Mouse (Mus musculus) forebrain, postnatal 0 days (tissue): ENCODE data around the gene Tnnt3. TPM values are rescaled to one million over a fixed set of nuclear protein-coding genes. Genes with fewer than 3 reads are reported as not detected.

Source experiments
- ATAC-seq: fragments of 200-750 bp; cut with Nextera tagmentation; 2 replicates; pipeline ENCODE4 v1.8.0; 2017; ENCODE audit warnings: mild to moderate bottlenecking, moderate library complexity
- DNase-seq: peaks from one replicate; pipeline ENCODE4 v3.0.0-alpha.2; 2015
- H3K27ac ChIP-seq: fragments of 300-500 bp; sonication (generic); 2 replicates; pipeline ENCODE4 v1.5.1; 2014; ENCODE audit warnings: low read depth, mild to moderate bottlenecking, antibody characterized with exemption, low read length, moderate library complexity, mixed read lengths
- H3K27me3 ChIP-seq: fragments of 300-500 bp; sonication (generic); 2 replicates; pipeline ENCODE4 v1.6.1; 2014; ENCODE audit warnings: mild to moderate bottlenecking, low read length, mixed read lengths; ENCODE audit not compliant: insufficient read depth
- H3K36me3 ChIP-seq: fragments of 300-500 bp; sonication (generic); 2 replicates; pipeline ENCODE4 v1.6.1; 2014; ENCODE audit warnings: mild to moderate bottlenecking, moderate library complexity; ENCODE audit not compliant: insufficient read depth
- H3K4me1 ChIP-seq: fragments of 300-500 bp; sonication (generic); 2 replicates; pipeline ENCODE4 v1.6.1; 2014; ENCODE audit warnings: antibody characterized with exemption; ENCODE audit not compliant: insufficient read depth
- H3K4me2 ChIP-seq: fragments of 300-500 bp; sonication (generic); 2 replicates; pipeline ENCODE4 v1.6.1; 2014; ENCODE audit warnings: low read depth, mild to moderate bottlenecking, moderate library complexity
- H3K4me3 ChIP-seq: fragments of 300-500 bp; sonication (generic); 2 replicates; pipeline ENCODE4 v1.5.1; 2014; ENCODE audit warnings: low read depth, low read length, mixed read lengths
- H3K9ac ChIP-seq: fragments of 300-500 bp; sonication (generic); 2 replicates; pipeline ENCODE4 v1.6.1; 2014; ENCODE audit warnings: mild to moderate bottlenecking
- H3K9me3 ChIP-seq: fragments of 300-500 bp; sonication (generic); 2 replicates; pipeline ENCODE4 v1.6.1; 2016; ENCODE audit warnings: low read length
- CTCF ChIP-seq: sonication (generic); IDR thresholded peaks from 2 replicates; pipeline ENCODE4 v1.5.1; 2016; ENCODE audit warnings: antibody characterized with exemption, control low read depth, low read depth
- WGBS: fragments of 180-500 bp; shearing (Covaris S2); extraction: QIAGEN DNeasy Blood & Tissue Kit; methylation state at CpG from one replicate; pipeline ENCODE4 v1.1.7; 2014; 5-methylcytosine and 5-hydroxymethylcytosine counted together
- polyA plus RNA-seq: library from polyadenylated mRNA; unstranded; fragments of >200 nt; fragmentation: Nextera tagmentation; extraction: Ambion mirVana; gene quantifications from 2 replicates; pipeline ENCODE4 v1.2.1, GENCODE M21; 2015
- total RNA-seq: library from RNA; depleted of rRNA; stranded (reverse); fragments of >200 nt; gene quantifications from 2 replicates; pipeline ENCODE4 v1.2.3, GENCODE M21; 2014

Tnnt3 gene
- total and polyA plus RNA-seq, 2 experiments from 2014 or later, result 1.4 to 1.6 TPM

GRCm38 (mm10) chr7:142503206-142503605, 4.6 kb downstream of the Tnnt3 start:
- peaks cover 10% of the 10 kb centered on the region; the same call in 1 of the 2 replicates for H3K4me1 ChIP-seq
- DNase-seq (no peak), ATAC-seq (no peak)
- no peak overlapping the region for H3K4me3 ChIP-seq
- H3K4me2 ChIP-seq, result no peak overlapping the region
- no peak overlapping the region for H3K9ac ChIP-seq
- H3K27ac ChIP-seq, result no peak overlapping the region
- whole genome bisulfite sequencing, result 85% methylated on average over 4 of the region's 4 CpGs
- no peaks in the 10 kb centered on the region for H3K27me3 ChIP-seq
- H3K36me3 ChIP-seq, result no peaks in the 10 kb centered on the region
- no peaks in the 10 kb centered on the region for H3K9me3 ChIP-seq
- TF ChIP-seq CTCF, result no peak

DNA sequence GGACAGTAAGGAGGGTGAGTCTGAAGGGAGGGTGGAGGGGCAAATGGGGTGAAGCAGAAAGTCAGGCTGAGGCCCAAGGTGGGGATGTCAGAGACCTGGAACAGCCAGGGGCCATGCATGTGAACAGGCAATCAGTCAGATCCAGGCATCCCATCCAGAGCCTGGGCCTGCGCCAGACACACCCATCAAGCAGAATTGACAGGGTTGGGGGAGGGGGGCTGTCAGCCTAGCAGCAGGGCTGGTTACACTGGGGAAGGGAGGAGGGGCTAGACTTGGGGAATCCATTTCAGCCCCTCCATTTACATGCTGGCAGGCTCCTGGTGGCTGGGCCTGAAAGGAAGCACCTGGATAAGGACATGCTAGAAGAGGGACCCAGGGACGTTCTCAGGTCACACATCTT, 7.3 kb downstream of the Tnnt3 start:
- Histone ChIP-seq H3K36me3 (no peaks in the 10 kb centered on the region), H3K27me3 (no peaks in the 10 kb centered on the region), H3K4me2 (no peak overlapping the region), H3K4me1 (peaks cover 10% of the 10 kb centered on the region; the same call in 1 of the 2 replicates), H3K4me3 (no peak overlapping the region), H3K9me3 (no peaks in the 10 kb centered on the region), H3K9ac (no peak overlapping the region), H3K27ac (no peak overlapping the region)
- 34% methylated on average over 2 of the region's 2 CpGs for WGBS
- no peak for TF ChIP-seq CTCF
- ATAC-seq, result peak; percentile 64
- DNase-seq, result peak; percentile 22

- no peak overlapping the region for H3K4me3 ChIP-seq
- no peaks in the 10 kb centered on the region for H3K36me3 ChIP-seq
- ATAC-seq, result peak; percentile 51; the same call in 1 of the 2 replicates
- no peak for DNase-seq
- no peak for TF ChIP-seq CTCF
- peaks cover 10% of the 10 kb centered on the region; the same call in 1 of the 2 replicates for H3K4me1 ChIP-seq
- WGBS, result 27% methylated on average over 4 of the region's 4 CpGs
- no peak overlapping the region for H3K4me2 ChIP-seq
- H3K9ac ChIP-seq, result no peak overlapping the region
- no peak overlapping the region for H3K27ac ChIP-seq
- no peaks in the 10 kb centered on the region for H3K27me3 ChIP-seq
- no peaks in the 10 kb centered on the region for H3K9me3 ChIP-seq
Measured at GRCm38 (mm10) chr7:142506501-142506900, 7.9 kb downstream of the Tnnt3 start.

GRCm38 (mm10) chr7:142507453-142507852, 8.8 kb downstream of the Tnnt3 start:
- Histone ChIP-seq H3K9me3 (no peaks in the 10 kb centered on the region), H3K4me3 (no peak overlapping the region), H3K27me3 (no peaks in the 10 kb centered on the region), H3K4me2 (no peak overlapping the region), H3K36me3 (no peaks in the 10 kb centered on the region), H3K4me1 (peaks cover 10% of the 10 kb centered on the region; the same call in 1 of the 2 replicates), H3K9ac (no peak overlapping the region), H3K27ac (no peak overlapping the region)
- TF ChIP-seq CTCF, result no peak
- ATAC-seq (no peak), DNase-seq (no peak)
- 96% methylated on average over 9 of the region's 9 CpGs for WGBS

- H3K9me3 ChIP-seq, result no peaks in the 10 kb centered on the region
- no peak overlapping the region for H3K9ac ChIP-seq
- TF ChIP-seq CTCF, result no peak
- 47% methylated on average over 14 of the region's 14 CpGs for WGBS
- H3K4me1 ChIP-seq, result peaks cover 10% of the 10 kb centered on the region; the same call in 1 of the 2 replicates
- ATAC-seq, result no peak
- H3K27me3 ChIP-seq, result no peaks in the 10 kb centered on the region
- no peak overlapping the region for H3K4me3 ChIP-seq
- DNase-seq, result no peak
- peak overlapping the region; percentile 36; the same call in 1 of the 2 replicates for H3K27ac ChIP-seq
- H3K4me2 ChIP-seq, result no peak overlapping the region
- no peaks in the 10 kb centered on the region for H3K36me3 ChIP-seq
Measured at GRCm38 (mm10) chr7:142509518-142509917, 10.9 kb downstream of the Tnnt3 start.

- no peak overlapping the region for H3K9ac ChIP-seq
- ATAC-seq (peak; percentile 68), DNase-seq (peak; percentile 36)
- H3K27ac ChIP-seq, result peak overlapping the region; percentile 60; the same call in 1 of the 2 replicates
- H3K4me3 ChIP-seq, result no peak overlapping the region
- no peaks in the 10 kb centered on the region for H3K9me3 ChIP-seq
- WGBS, result 18% methylated on average over 12 of the region's 12 CpGs
- H3K27me3 ChIP-seq, result no peaks in the 10 kb centered on the region
- H3K4me2 ChIP-seq, result no peak overlapping the region
- H3K36me3 ChIP-seq, result no peaks in the 10 kb centered on the region
- peaks cover 10% of the 10 kb centered on the region; the same call in 1 of the 2 replicates for H3K4me1 ChIP-seq
- TF ChIP-seq CTCF, result no peak
Measured at GRCm38 (mm10) chr7:142510021-142510777, 11.6 kb downstream of the Tnnt3 start.

GRCm38 (mm10) chr7:142514048-142514447, 15.4 kb downstream of the Tnnt3 start:
- WGBS, result 88% methylated on average over 4 of the region's 4 CpGs
- no peak for DNase-seq
- Histone ChIP-seq H3K4me2 (no peak overlapping the region), H3K4me3 (no peak overlapping the region), H3K27me3 (no peaks in the 10 kb centered on the region), H3K9me3 (no peaks in the 10 kb centered on the region), H3K4me1 (no peaks in the 10 kb centered on the region), H3K36me3 (no peaks in the 10 kb centered on the region), H3K9ac (no peak overlapping the region), H3K27ac (no peak overlapping the region)
- ATAC-seq, result no peak
- no peak for TF ChIP-seq CTCF
